12 mouse cellular contexts compared by ENCODE assay signal in genomic region chr7:27604661-27605348, GRCm38 (mm10). TPM values are rescaled to one million over a fixed set of nuclear protein-coding genes. Genes with fewer than 3 reads are reported as not detected.
DNase-seq lines count a peak whose midpoint lies in the region; ATAC-seq and TF ChIP-seq lines count a peak whose summit lies in the region.
"Had no signal": no experiment of that assay in that cellular context is flagged by ENCODE, and none has a peak within 500 bp of the region (broad histone marks: within the 10 kb centered on the region; RNA-seq: fewer than 3 reads in every experiment).

No protein-coding gene starts in this region.

- H3K4me3 ChIP-seq in layer of hippocampus, adult 2 months, result no peak overlapping the region
- H3K4me3 ChIP-seq: embryonic facial prominence, embryonic 15.5 days had no signal

- no peak for TF ChIP-seq CTCF in layer of hippocampus, adult 2 months (conservative IDR thresholded peaks at IDR 0.05)

- H3K27ac ChIP-seq in layer of hippocampus, adult 2 months, result peak overlapping the region; percentile 93

- DNase-seq in cerebellum, adult 11-12 months, result peak; percentile 82
- no peak for DNase-seq in cerebellum, postnatal 4 days (ENCODE audit: low spot score in 2 of 2)
- no peak for DNase-seq in layer of hippocampus, adult 2 months (ENCODE audit: low spot score in 2 of 2)
- DNase-seq in layer of hippocampus, postnatal 25 days (ENCODE audit: extremely low spot score in 1 of 2, low spot score in 1 of 2), result no peak
- DNase-seq in cerebellum, adult 9-11 months, result peak; percentile 81
- DNase-seq in layer of hippocampus, postnatal 10 days (ENCODE audit: low spot score in 2 of 2), result no peak
- DNase-seq in natural killer cell, adult 2 months (ENCODE audit: low spot score in 2 of 2), result no peak
- DNase-seq: thymus, postnatal 25 days had no signal

- ATAC-seq in megakaryocyte, adult 5-6 weeks (ENCODE audit: poor library complexity, severe bottlenecking), result peak; percentile 33; the same call in 1 of the 2 replicates

RNA-seq across cellular contexts. Expression of gene Akt2, which starts 13.5 kb away (rescaled TPM):
- 10 to 100 TPM; 87.0 to 99.1 TPM for total RNA-seq in layer of hippocampus, adult 2 months (2021)
- 100 to 1,000 TPM in 1 of 2 experiments, 10 to 100 TPM in 1; 93.8 to 122 TPM for total RNA-seq in layer of hippocampus, postnatal 25 days (2021)
- total RNA-seq in megakaryocyte, adult 5-6 weeks (2015), result 40.2 TPM in 2 replicates
- total RNA-seq in megakaryocyte, adult 5-6 weeks (2017), result 53.8 and 55.7 TPM in 2 replicates
- 10 to 100 TPM; 92.7 to 94.8 TPM for total RNA-seq in layer of hippocampus, postnatal 10 days (2021)

RNA-seq across cellular contexts. Expression of gene Ttc9b, which starts 48.9 kb away (rescaled TPM):
- 10 to 100 TPM; 42.6 to 47.5 TPM for total RNA-seq in layer of hippocampus, adult 2 months (2021)
- 10 to 100 TPM; 55.0 to 59.8 TPM for total RNA-seq in layer of hippocampus, postnatal 25 days (2021)
- total RNA-seq in megakaryocyte, adult 5-6 weeks (2015), result not detected in 2 replicates
- not detected in 2 replicates for total RNA-seq in megakaryocyte, adult 5-6 weeks (2017)
- 100 to 1,000 TPM; 106 to 114 TPM for total RNA-seq in layer of hippocampus, postnatal 10 days (2021)
- total RNA-seq: hematopoietic stem cell, adult 5-6 weeks; liver, adult 2 months had no signal

RNA-seq across cellular contexts. Expression of gene 2310022A10Rik, which starts 51.8 kb away (rescaled TPM):
- total RNA-seq in layer of hippocampus, adult 2 months (2021), result 10 to 100 TPM; 25.5 to 25.6 TPM
- total RNA-seq in layer of hippocampus, postnatal 25 days (2021), result 10 to 100 TPM; 23.5 to 24.2 TPM
- total RNA-seq in megakaryocyte, adult 5-6 weeks (2015), result 9.4 and 9.9 TPM in 2 replicates
- total RNA-seq in megakaryocyte, adult 5-6 weeks (2017), result 3.3 and 7.2 TPM in 2 replicates
- 10 to 100 TPM; 21.4 to 26.2 TPM for total RNA-seq in layer of hippocampus, postnatal 10 days (2021)

RNA-seq across cellular contexts. Expression of gene Pld3, which starts 51.8 kb away (rescaled TPM):
- 100 to 1,000 TPM; 573 to 583 TPM for total RNA-seq in layer of hippocampus, adult 2 months (2021)
- 100 to 1,000 TPM; 625 to 635 TPM for total RNA-seq in layer of hippocampus, postnatal 25 days (2021)
- 7.7 and 19.6 TPM in 2 replicates for total RNA-seq in megakaryocyte, adult 5-6 weeks (2015)
- 6.6 and 8.0 TPM in 2 replicates for total RNA-seq in megakaryocyte, adult 5-6 weeks (2017)
- 100 to 1,000 TPM; 468 to 470 TPM for total RNA-seq in layer of hippocampus, postnatal 10 days (2021)

Comparison
In these comparisons a context has a peak if more than half of its experiments do, and no peak if none do; other contexts are left out.
1. DNase-seq: peak in cerebellum, adult 11-12 months (single experiment) and cerebellum, adult 9-11 months (single experiment); none in cerebellum, postnatal 4 days (0 of 2), layer of hippocampus, adult 2 months (0 of 2), layer of hippocampus, postnatal 25 days (0 of 2), layer of hippocampus, postnatal 10 days (0 of 2) and natural killer cell, adult 2 months (0 of 2).
2. RNA of gene Ttc9b, which starts 48.9 kb away (total RNA-seq): 106 to 114 TPM in layer of hippocampus, postnatal 10 days, 55.0 to 59.8 TPM in layer of hippocampus, postnatal 25 days and 42.6 to 47.5 TPM in layer of hippocampus, adult 2 months; not detected in megakaryocyte, adult 5-6 weeks; every median in the first group is over 10 times any median in the second.